Mouse (Mus musculus) neural tube, embryonic 12.5 days (tissue): ENCODE measurements around the gene Neu1. TPM values are rescaled to one million over a fixed set of nuclear protein-coding genes. Genes with fewer than 3 reads are reported as not detected.
"Not testable (repeated sequence)": the region's sequence is repeated elsewhere in the genome, so short reads cannot be mapped to it uniquely, and the experiment has no call there.

Experiments used
- ATAC-seq: fragments of 200-750 bp; cut with Nextera tagmentation; 2 replicates; pipeline ENCODE4 v1.8.0; 2017; ENCODE audit warnings: low read depth, mild to moderate bottlenecking, moderate TSS enrichment, moderate library complexity; ENCODE audit not compliant: low FRiP score
- H3K27ac ChIP-seq: fragments of 300-500 bp; sonication (generic); 2 replicates; pipeline ENCODE4 v1.5.1; 2016
- H3K27me3 ChIP-seq: fragments of 300-500 bp; sonication (generic); replicated peaks from 2 replicates; pipeline ENCODE4 v1.6.1; 2016; ENCODE audit warnings: mild to moderate bottlenecking
- H3K36me3 ChIP-seq: fragments of 300-500 bp; sonication (generic); 2 replicates; pipeline ENCODE4 v1.6.1; 2016; ENCODE audit warnings: mild to moderate bottlenecking
- H3K4me1 ChIP-seq: fragments of 300-500 bp; sonication (generic); 2 replicates; pipeline ENCODE4 v1.6.1; 2016
- H3K4me2 ChIP-seq: fragments of 300-500 bp; sonication (generic); replicated peaks from 2 replicates; pipeline ENCODE4 v1.6.1; 2016; ENCODE audit warnings: mild to moderate bottlenecking
- H3K4me3 ChIP-seq: fragments of 300-500 bp; sonication (generic); 2 replicates; pipeline ENCODE4 v1.5.1; 2016
- H3K9ac ChIP-seq: fragments of 300-500 bp; sonication (generic); 2 replicates; pipeline ENCODE4 v1.6.1; 2016; ENCODE audit warnings: mild to moderate bottlenecking
- H3K9me3 ChIP-seq: fragments of 300-500 bp; sonication (generic); 2 replicates; pipeline ENCODE4 v1.6.1; 2016; ENCODE audit warnings: mild to moderate bottlenecking
- WGBS: fragments of 180-500 bp; shearing (Covaris S2); methylation state at CpG from one replicate; pipeline ENCODE4 v1.1.7; 2016; 5-methylcytosine and 5-hydroxymethylcytosine counted together
- polyA plus RNA-seq: library from polyadenylated mRNA; unstranded; fragments of >200 nt; fragmentation: Nextera tagmentation; extraction: Ambion mirVana; gene quantifications from 2 replicates; pipeline ENCODE4 v1.2.1, GENCODE M21; 2016

Neu1 gene
- polyA plus RNA-seq, 1 experiment from 2014 or later: 24.4 TPM

- Histone ChIP-seq H3K4me3 (no peak overlapping the region), H3K27ac (no peak overlapping the region), H3K9ac (no peak overlapping the region), H3K4me1 (peaks cover 9% of the 10 kb centered on the region), H3K4me2 (no peak overlapping the region), H3K9me3 (no peaks in the 10 kb centered on the region), H3K27me3 (peaks cover 6% of the 10 kb centered on the region), H3K36me3 (no peaks in the 10 kb centered on the region)
- ATAC-seq: no peak
- 41% methylated on average over 3 of the region's 3 CpGs for WGBS
These were observed 31.1 kb downstream of the Neu1 start for GRCm38 (mm10) chr17:34962125-34962524.

GRCm38 (mm10) chr17:34962841-34963240, 31.8 kb downstream of the Neu1 start:
- Histone ChIP-seq H3K36me3 (no peaks in the 10 kb centered on the region), H3K4me2 (no peak overlapping the region), H3K9ac (no peak overlapping the region), H3K9me3 (no peaks in the 10 kb centered on the region), H3K4me1 (peaks cover 9% of the 10 kb centered on the region), H3K27me3 (peaks cover 10% of the 10 kb centered on the region), H3K27ac (no peak overlapping the region), H3K4me3 (no peak overlapping the region)
- 33% methylated on average over 1 of the region's 1 CpGs for WGBS
- ATAC-seq: no peak

GRCm38 (mm10) chr17:34964640-34965049, 33.6 kb downstream of the Neu1 start:
- Histone ChIP-seq H3K4me1 (peaks cover 5% of the 10 kb centered on the region; the same call in 1 of the 2 replicates), H3K36me3 (no peaks in the 10 kb centered on the region), H3K4me2 (no peak overlapping the region), H3K27ac (no peak overlapping the region), H3K9me3 (no peaks in the 10 kb centered on the region), H3K9ac (0 out of 2 replicates have a peak overlapping the region, but pooled peaks have one; percentile 8), H3K4me3 (no peak overlapping the region), H3K27me3 (peaks cover 28% of the 10 kb centered on the region)
- no peak for ATAC-seq
- WGBS: 30% methylated on average over 1 of the region's 1 CpGs

GRCm38 (mm10) chr17:34965627-34966026, 34.6 kb downstream of the Neu1 start:
- 84% methylated on average over 5 of the region's 5 CpGs for WGBS
- Histone ChIP-seq H3K9ac (no peak overlapping the region), H3K4me2 (no peak overlapping the region), H3K4me3 (no peak overlapping the region), H3K36me3 (no peaks in the 10 kb centered on the region), H3K4me1 (no peaks in the 10 kb centered on the region), H3K27ac (no peak overlapping the region), H3K27me3 (peaks cover 31% of the 10 kb centered on the region), H3K9me3 (no peaks in the 10 kb centered on the region)
- no peak for ATAC-seq

- not testable (repeated sequence) for ATAC-seq, H3K4me1 ChIP-seq, H3K27ac ChIP-seq, H3K9me3 ChIP-seq, H3K36me3 ChIP-seq, H3K9ac ChIP-seq, H3K4me3 ChIP-seq, H3K4me2 ChIP-seq
- 71% methylated on average over 8 of the region's 11 CpGs for WGBS
- peaks cover 26% of the 10 kb centered on the region for H3K27me3 ChIP-seq
These were observed 38.8 kb downstream of the Neu1 start, which contains the start of gene Gm20481 for GRCm38 (mm10) chr17:34969822-34970221. TSS of gene Gm20481 (plus strand) at chr17:34969912.

GRCm38 (mm10) chr17:34970850-34971249, 39.8 kb downstream of the Neu1 start:
- not testable (repeated sequence) for H3K27ac ChIP-seq, ATAC-seq, H3K36me3 ChIP-seq, H3K4me3 ChIP-seq, H3K9ac ChIP-seq, H3K4me2 ChIP-seq, H3K9me3 ChIP-seq, H3K4me1 ChIP-seq
- 31% methylated on average over 26 of the region's 37 CpGs for WGBS
- peaks cover 26% of the 10 kb centered on the region for H3K27me3 ChIP-seq

GRCm38 (mm10) chr17:34971694-34972068, 40.6 kb downstream of the Neu1 start:
- WGBS: 7% methylated on average over 7 of the region's 43 CpGs
- peak; percentile 57 for ATAC-seq

GRCm38 (mm10) chr17:34972069-34972749, 41.2 kb downstream of the Neu1 start, which contains the start of the genes Hspa1a and Hspa1l:
TSS of gene Hspa1a (minus strand) at chr17:34972156.
TSS of gene Hspa1l (plus strand) at chr17:34972703.
- H3K27ac ChIP-seq, H3K9ac ChIP-seq, H3K36me3 ChIP-seq, H3K9me3 ChIP-seq, H3K4me1 ChIP-seq: not testable (repeated sequence)
- peak; percentile 94 for ATAC-seq
- WGBS: under 1% methylated on average over 30 of the region's 33 CpGs
- Histone ChIP-seq H3K4me2 (peak within 1 kb of the TSS; percentile 77), H3K4me3 (peak within 1 kb of the TSS; percentile 36), H3K27me3 (peaks cover 26% of the 10 kb centered on the region)

More at GRCm38 (mm10) chr17:34971694-34972068, 40.6 kb downstream of the Neu1 start:
- Histone ChIP-seq H3K4me2 (peak overlapping the region; percentile 77), H3K27me3 (peaks cover 26% of the 10 kb centered on the region), H3K4me3 (peak overlapping the region; percentile 36)
- H3K9me3 ChIP-seq, H3K9ac ChIP-seq, H3K36me3 ChIP-seq, H3K4me1 ChIP-seq, H3K27ac ChIP-seq: not testable (repeated sequence)

- WGBS: 87% methylated on average over 3 of the region's 3 CpGs
- Histone ChIP-seq H3K4me3 (no peak overlapping the region), H3K27ac (no peak overlapping the region), H3K9ac (no peak overlapping the region), H3K27me3 (no peaks in the 10 kb centered on the region), H3K36me3 (peaks cover 3% of the 10 kb centered on the region; the same call in 1 of the 2 replicates), H3K4me2 (no peak overlapping the region), H3K4me1 (peaks cover 5% of the 10 kb centered on the region), H3K9me3 (no peaks in the 10 kb centered on the region)
- ATAC-seq: no peak
These were observed 44.8 kb downstream of the Neu1 start for GRCm38 (mm10) chr17:34975581-34976492.

GRCm38 (mm10) chr17:34977000-34977399, 45.9 kb downstream of the Neu1 start:
- H3K4me3 ChIP-seq: no peak overlapping the region
- no peak for ATAC-seq
- H3K9ac ChIP-seq: no peak overlapping the region
- no peak overlapping the region for H3K4me2 ChIP-seq
- peaks cover 9% of the 10 kb centered on the region for H3K4me1 ChIP-seq
- no peaks in the 10 kb centered on the region for H3K27me3 ChIP-seq
- 94% methylated on average over 20 of the region's 20 CpGs for WGBS
- peaks cover 3% of the 10 kb centered on the region; the same call in 1 of the 2 replicates for H3K36me3 ChIP-seq
- H3K27ac ChIP-seq: no peak overlapping the region
- H3K9me3 ChIP-seq: no peaks in the 10 kb centered on the region

- no peak for ATAC-seq
- 90% methylated on average over 27 of the region's 27 CpGs for WGBS
- H3K27me3 ChIP-seq: no peaks in the 10 kb centered on the region
These were observed 47.2 kb downstream of the Neu1 start for GRCm38 (mm10) chr17:34978239-34978638.

GRCm38 (mm10) chr17:34979631-34980030, 48.6 kb downstream of the Neu1 start:
- WGBS: 95% methylated on average over 4 of the region's 4 CpGs
- Histone ChIP-seq H3K9ac (no peak overlapping the region), H3K27ac (no peak overlapping the region), H3K4me2 (no peak overlapping the region), H3K4me3 (no peak overlapping the region), H3K4me1 (peaks cover 13% of the 10 kb centered on the region), H3K27me3 (no peaks in the 10 kb centered on the region), H3K36me3 (peaks cover 3% of the 10 kb centered on the region; the same call in 1 of the 2 replicates), H3K9me3 (no peaks in the 10 kb centered on the region)
- no peak for ATAC-seq

More at GRCm38 (mm10) chr17:34978239-34978638, 47.2 kb downstream of the Neu1 start:
- H3K36me3 ChIP-seq: peaks cover 3% of the 10 kb centered on the region; the same call in 1 of the 2 replicates
- no peak overlapping the region for H3K4me3 ChIP-seq
- H3K4me1 ChIP-seq: peaks cover 13% of the 10 kb centered on the region
- no peaks in the 10 kb centered on the region for H3K9me3 ChIP-seq
- H3K27ac ChIP-seq: no peak overlapping the region
- no peak overlapping the region for H3K4me2 ChIP-seq
- H3K9ac ChIP-seq: no peak overlapping the region
